9 mouse cellular contexts compared by ENCODE assay signal in the genomic region with DNA sequence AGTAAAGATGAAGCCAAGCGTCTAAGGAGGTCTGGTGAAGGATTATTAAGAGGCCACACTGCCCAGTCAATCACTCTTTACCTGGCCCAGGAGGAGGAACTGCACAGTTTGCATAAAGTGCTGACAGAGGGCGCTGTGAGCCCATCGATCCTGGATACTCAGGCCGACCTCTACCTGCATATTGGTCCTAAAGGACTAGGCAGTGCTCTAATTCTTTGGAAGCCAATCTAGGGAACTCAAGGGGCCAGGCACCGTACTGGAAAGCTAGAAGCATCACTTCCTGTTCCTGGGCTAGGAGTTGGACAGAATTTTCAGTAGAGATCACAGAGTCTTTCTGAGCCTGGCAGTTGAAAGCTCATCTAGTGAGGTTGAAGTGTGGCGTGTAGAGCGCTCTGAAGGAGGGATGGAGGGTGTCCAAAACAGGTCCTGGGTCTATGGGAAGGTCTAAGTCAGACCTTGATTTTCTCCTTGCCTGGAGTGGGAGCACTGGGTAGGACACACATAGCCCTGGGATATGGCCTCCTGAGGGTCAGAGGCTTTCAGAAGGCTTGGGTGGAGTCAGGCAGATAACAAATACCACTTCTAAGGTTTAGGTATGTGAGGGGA. TPM values are rescaled to one million over a fixed set of nuclear protein-coding genes. Genes with fewer than 3 reads are reported as not detected.
DNase-seq lines count a peak whose midpoint lies in the region; ATAC-seq and TF ChIP-seq lines count a peak whose summit lies in the region.
"Had no signal": no experiment of that assay in that cellular context is flagged by ENCODE, and none has a peak within 500 bp of the region (broad histone marks: within the 10 kb centered on the region; RNA-seq: fewer than 3 reads in every experiment).

No protein-coding gene starts in this region.

- no peaks in the 10 kb centered on the region for H3K79me2 ChIP-seq in heart, adult 2 months (replicated peaks; ENCODE audit: control insufficient read depth, insufficient read depth, low read length)

- TF ChIP-seq POLR2A in heart, adult 2 months (IDR thresholded peaks at IDR 0.05; ENCODE audit: insufficient read depth, low read depth, low read length) = peak; percentile 62; the same call in 1 of the 2 replicates

- TF ChIP-seq CTCF in heart, adult 2 months (IDR thresholded peaks at IDR 0.05) = peak; percentile 93

- no peaks in the 10 kb centered on the region; the same call in 1 of the 2 replicates for H3K36me3 ChIP-seq in heart, adult 2 months (ENCODE audit: control insufficient read depth, insufficient read depth, low read length)
- H3K36me3 ChIP-seq: liver, embryonic 15.5 days had no signal

- no peak overlapping the region for H3K9ac ChIP-seq in heart, adult 2 months (ENCODE audit: low read depth, low read length)
- H3K9ac ChIP-seq: liver, embryonic 15.5 days had no signal

- peak; percentile 93; the same call in 1 of the 2 replicates for TF ChIP-seq EP300 in heart, adult 2 months (IDR thresholded peaks at IDR 0.05; ENCODE audit: insufficient read depth, low read depth, low read length)

- intact Hi-C loops in heart, adult 2 months (cut with DNase I) = loop anchor here (1.0 to 2.0 kb wide), 4 partner anchors 16 to 58 kb away; no protein-coding TSS in a partner anchor

- H3K27me3 ChIP-seq in heart, adult 2 months (ENCODE audit: control insufficient read depth, insufficient read depth, low read length) = no peaks in the 10 kb centered on the region

- 10% methylated on average over 7 of the region's 7 CpGs for WGBS in heart, adult 2 months

- H3K27ac ChIP-seq in heart, adult 2 months = peak overlapping the region; percentile 94
- H3K27ac ChIP-seq: liver, embryonic 15.5 days had no signal

- DNase-seq in adrenal gland, adult 18-20 months (ENCODE audit: low spot score in 2 of 2) = peak; percentile 53 to 54
- DNase-seq in adrenal gland, postnatal 4 days (ENCODE audit: low spot score in 2 of 2) = no peak
- DNase-seq in B cell, adult 2 months = peak; percentile 79 to 80
- peak; percentile 68 for DNase-seq in cerebellum, adult 11-12 months
- peak; percentile 78 to 81 for DNase-seq in heart, adult 2 months
- peak; percentile 86 for DNase-seq in kidney, postnatal 10 days
- DNase-seq in naive thymus-derived CD4-positive, alpha-beta T cell, adult 2 months (ENCODE audit: low read depth) = peak; percentile 84

- H3K4me1 ChIP-seq in heart, adult 2 months (ENCODE audit: control insufficient read depth, insufficient read depth, low read length) = peaks cover 15% of the 10 kb centered on the region

- no peak overlapping the region; the same call in 1 of the 2 replicates for H3K4me3 ChIP-seq in heart, adult 2 months

- ATAC-seq in activated CD4-positive, CD25-positive, alpha-beta regulatory T cell, adult 4 months = no peak

RNA-seq across cellular contexts. Expression of gene Trim46, which starts 4.4 kb away (rescaled TPM):
- total RNA-seq in adrenal gland, adult 18-20 months (2021) = 1 to 10 TPM; 1.7 to 2.9 TPM
- total RNA-seq in adrenal gland, postnatal 4 days (2021) = 1 to 10 TPM; 3.4 to 4.9 TPM
- under 1 TPM; 0.39 to 0.96 TPM for total RNA-seq in heart, adult 2 months (2021)
- 1.4 and 1.9 TPM in 2 replicates for polyA plus RNA-seq in heart, adult 2 months (2012; rRNA removed)
- polyA plus RNA-seq in activated CD4-positive, CD25-positive, alpha-beta regulatory T cell, adult 4 months (2017; shearing (Covaris generic)) = 1 to 10 TPM; 2.1 to 3.4 TPM

RNA-seq across cellular contexts. Expression of gene Krtcap2, which starts 4.8 kb away (rescaled TPM):
- 100 to 1,000 TPM; 108 to 123 TPM for total RNA-seq in adrenal gland, adult 18-20 months (2021)
- total RNA-seq in adrenal gland, postnatal 4 days (2021) = 100 to 1,000 TPM; 120 to 130 TPM
- total RNA-seq in heart, adult 2 months (2021) = 10 to 100 TPM; 80.7 to 95.7 TPM
- 84.3 and 116 TPM in 2 replicates for polyA plus RNA-seq in heart, adult 2 months (2012; rRNA removed)
- 100 to 1,000 TPM; 275 to 319 TPM for polyA plus RNA-seq in activated CD4-positive, CD25-positive, alpha-beta regulatory T cell, adult 4 months (2017; shearing (Covaris generic))

RNA-seq across cellular contexts. Expression of gene Dpm3, which starts 8.6 kb away (rescaled TPM):
- 100 to 1,000 TPM; 119 to 122 TPM for total RNA-seq in adrenal gland, adult 18-20 months (2021)
- 100 to 1,000 TPM; 108 TPM for total RNA-seq in adrenal gland, postnatal 4 days (2021)
- total RNA-seq in heart, adult 2 months (2021) = 10 to 100 TPM; 54.3 to 58.2 TPM
- polyA plus RNA-seq in heart, adult 2 months (2012; rRNA removed) = 140 and 160 TPM in 2 replicates
- polyA plus RNA-seq in activated CD4-positive, CD25-positive, alpha-beta regulatory T cell, adult 4 months (2017; shearing (Covaris generic)) = 100 to 1,000 TPM; 124 to 160 TPM

RNA-seq across cellular contexts. Expression of gene Slc50a1, which starts 19.8 kb away (rescaled TPM):
- 10 to 100 TPM; 40.9 to 52.4 TPM for total RNA-seq in adrenal gland, adult 18-20 months (2021)
- total RNA-seq in adrenal gland, postnatal 4 days (2021) = 10 to 100 TPM; 62.4 to 63.1 TPM
- 10 to 100 TPM; 17.3 to 23.3 TPM for total RNA-seq in heart, adult 2 months (2021)
- polyA plus RNA-seq in heart, adult 2 months (2012; rRNA removed) = 105 and 111 TPM in 2 replicates
- 100 to 1,000 TPM; 195 to 254 TPM for polyA plus RNA-seq in activated CD4-positive, CD25-positive, alpha-beta regulatory T cell, adult 4 months (2017; shearing (Covaris generic))

RNA-seq across cellular contexts. Expression of gene Muc1, which starts 21.7 kb away (rescaled TPM):
- total RNA-seq in adrenal gland, adult 18-20 months (2021) = under 1 TPM; 0.23 to 0.35 TPM
- 1 to 10 TPM; 1.2 to 8.9 TPM for total RNA-seq in adrenal gland, postnatal 4 days (2021)
- under 1 TPM; 0.39 to 0.47 TPM for total RNA-seq in heart, adult 2 months (2021)
- polyA plus RNA-seq in heart, adult 2 months (2012; rRNA removed) = 0.67 and 6.2 TPM in 2 replicates
- under 1 TPM; 0.88 to 0.97 TPM for polyA plus RNA-seq in activated CD4-positive, CD25-positive, alpha-beta regulatory T cell, adult 4 months (2017; shearing (Covaris generic))
- polyA plus RNA-seq: liver, embryonic 15.5 days had no signal

Comparison
In these comparisons a context has a peak if more than half of its experiments do, and no peak if none do; other contexts are left out.
1. DNase-seq: peak in adrenal gland, adult 18-20 months (2 of 2), B cell, adult 2 months (2 of 2), cerebellum, adult 11-12 months (single experiment), heart, adult 2 months (2 of 2), kidney, postnatal 10 days (single experiment) and naive thymus-derived CD4-positive, alpha-beta T cell, adult 2 months (single experiment); none in adrenal gland, postnatal 4 days (0 of 2).